Mouse (Mus musculus) stomach, postnatal 0 days (tissue): ENCODE measurements around the gene Spag16. TPM values are rescaled to one million over a fixed set of nuclear protein-coding genes. Genes with fewer than 3 reads are reported as not detected.

Experiments
- ATAC-seq: fragments of 200-750 bp; cut with Nextera tagmentation; 2 replicates; pipeline ENCODE4 v1.8.0; 2017; ENCODE audit not compliant: low FRiP score, low TSS enrichment
- DNase-seq: peaks from one replicate; pipeline ENCODE4 v3.0.0-alpha.2; 2016; ENCODE audit warnings: low spot score
- H3K27ac ChIP-seq: fragments of 300-500 bp; sonication (generic); replicated peaks from 2 replicates; pipeline ENCODE4 v1.5.1; 2014; ENCODE audit warnings: mild to moderate bottlenecking, control low read depth
- H3K27me3 ChIP-seq: fragments of 300-500 bp; sonication (generic); 2 replicates; pipeline ENCODE4 v1.6.1; 2014; ENCODE audit warnings: low read length; ENCODE audit not compliant: control insufficient read depth, insufficient read depth
- H3K36me3 ChIP-seq: fragments of 300-500 bp; sonication (generic); 2 replicates; pipeline ENCODE4 v1.6.1; 2014; ENCODE audit warnings: low read length, mixed read lengths; ENCODE audit not compliant: control insufficient read depth, insufficient read depth
- H3K4me1 ChIP-seq: fragments of 300-500 bp; sonication (generic); replicated peaks from 2 replicates; pipeline ENCODE4 v1.6.1; 2014; ENCODE audit warnings: antibody characterized with exemption; ENCODE audit not compliant: control insufficient read depth, insufficient read depth
- H3K4me2 ChIP-seq: fragments of 300-500 bp; sonication (generic); replicated peaks from 2 replicates; pipeline ENCODE4 v1.6.1; 2014; ENCODE audit warnings: low read depth, mild to moderate bottlenecking, control low read depth, moderate library complexity
- H3K4me3 ChIP-seq: fragments of 300-500 bp; sonication (generic); 2 replicates; pipeline ENCODE4 v1.5.1; 2014; ENCODE audit warnings: low read depth, low read length, control low read depth
- H3K9ac ChIP-seq: fragments of 300-500 bp; sonication (generic); 2 replicates; pipeline ENCODE4 v1.6.1; 2014; ENCODE audit warnings: mild to moderate bottlenecking, low read length, control low read depth, mixed read lengths
- H3K9me3 ChIP-seq: fragments of 300-500 bp; sonication (generic); 2 replicates; pipeline ENCODE4 v1.6.1; 2016; ENCODE audit warnings: low read length; ENCODE audit not compliant: control insufficient read depth
- CTCF ChIP-seq: IDR thresholded peaks from 2 replicates; pipeline ENCODE4 v1.5.1; 2016; ENCODE audit warnings: antibody characterized with exemption, low read depth, mild to moderate bottlenecking, moderate library complexity
- EP300 ChIP-seq: optimal IDR thresholded peaks from 2 replicates; pipeline ENCODE3; 2016; ENCODE audit warnings: antibody characterized with exemption
- WGBS: fragments of 180-500 bp; shearing (Covaris S2); extraction: QIAGEN DNeasy Blood & Tissue Kit; methylation state at CpG from one replicate; pipeline ENCODE4 v1.1.7; 2014; 5-methylcytosine and 5-hydroxymethylcytosine counted together
- polyA plus RNA-seq: library from polyadenylated mRNA; unstranded; fragments of >200 nt; fragmentation: Nextera tagmentation; extraction: Ambion mirVana; gene quantifications from 2 replicates; pipeline ENCODE4 v1.2.1, GENCODE M21; 2015

The Spag16 gene
- polyA plus RNA-seq, 1 experiment from 2014 or later: 0.06 TPM

GRCm38 (mm10) chr1:70128035-70128434 lies 301.3 kb downstream of the Spag16 start:
- WGBS: 44% methylated on average over 2 of the region's 2 CpGs
- Histone ChIP-seq H3K4me1 (no peaks in the 10 kb centered on the region), H3K27me3 (no peaks in the 10 kb centered on the region), H3K4me3 (no peak overlapping the region), H3K27ac (no peak overlapping the region), H3K9me3 (no peaks in the 10 kb centered on the region), H3K36me3 (no peaks in the 10 kb centered on the region), H3K4me2 (no peak overlapping the region), H3K9ac (no peak overlapping the region)
- TF ChIP-seq CTCF: peak; percentile 70
- TF ChIP-seq EP300: no peak
- DNase-seq (peak; percentile 26), ATAC-seq (no peak)

DNA sequence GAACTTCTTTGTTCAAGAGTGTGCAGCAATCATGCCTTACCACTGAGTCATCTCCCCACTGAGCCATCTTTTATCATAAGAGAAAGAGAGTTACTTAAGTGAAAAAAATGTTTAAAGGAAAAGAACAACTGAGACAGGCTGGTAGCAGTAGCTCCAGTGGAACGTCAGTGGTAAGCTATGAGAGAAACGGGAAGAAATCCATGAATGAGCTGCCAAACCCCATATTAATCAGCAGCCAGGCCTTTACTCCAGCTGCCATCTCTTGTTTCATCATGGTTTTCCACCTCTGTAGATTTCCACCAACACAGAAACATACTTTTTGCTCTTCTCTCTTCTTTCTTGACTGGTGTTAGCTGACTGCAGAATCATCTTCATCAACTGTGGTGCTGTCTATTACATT lies 308.8 kb downstream of the Spag16 start:
- ATAC-seq: no peak
- no peak for DNase-seq
- TF ChIP-seq EP300 (no peak), CTCF (no peak)

DNA sequence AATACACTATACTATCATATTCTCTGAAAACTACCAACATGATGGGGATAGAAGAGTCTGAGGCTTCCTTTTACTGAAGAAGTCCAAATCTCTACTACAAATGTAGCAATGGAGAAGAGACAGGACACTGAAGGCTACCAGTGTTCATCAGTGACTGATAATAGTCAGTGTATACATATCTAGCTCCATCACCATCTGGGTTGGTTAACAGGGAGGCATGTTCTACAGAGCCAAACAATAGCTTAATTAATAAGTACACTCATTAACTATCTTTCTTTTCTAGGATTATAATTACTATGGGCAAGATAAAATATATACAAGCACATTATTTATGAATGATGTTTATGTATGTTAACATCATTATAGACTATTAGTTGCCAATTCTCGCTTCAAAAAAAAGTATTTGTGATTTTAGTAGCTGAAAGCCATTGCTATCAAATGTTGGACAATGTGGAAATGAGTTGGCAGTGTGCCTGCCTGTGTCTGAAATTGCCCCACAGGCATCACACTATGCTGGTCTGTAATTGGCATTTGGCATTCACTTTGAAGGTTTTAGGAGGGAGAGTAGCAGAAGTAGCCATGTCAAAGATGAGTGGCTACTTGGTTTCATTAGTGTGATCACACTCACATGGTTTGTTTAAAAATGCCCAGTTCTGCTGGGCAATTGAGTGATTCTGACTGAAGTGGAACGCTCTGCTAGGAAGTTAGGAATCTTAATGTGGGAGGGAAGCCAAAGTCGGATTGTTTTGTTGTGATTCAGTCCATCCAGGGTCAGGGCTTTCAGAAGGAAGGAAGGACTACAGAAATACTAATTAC lies 338.8 kb downstream of the Spag16 start:
- Histone ChIP-seq H3K4me1 (no peaks in the 10 kb centered on the region), H3K4me3 (no peak overlapping the region), H3K36me3 (no peaks in the 10 kb centered on the region), H3K27ac (no peak overlapping the region), H3K27me3 (no peaks in the 10 kb centered on the region), H3K9ac (no peak overlapping the region), H3K4me2 (no peak overlapping the region), H3K9me3 (no peaks in the 10 kb centered on the region)
- TF ChIP-seq CTCF (no peak), EP300 (no peak)
- 50% methylated on average over 3 of the region's 3 CpGs for WGBS
- no peak for DNase-seq
- no peak for ATAC-seq

More for the DNA sequence above, 308.8 kb downstream of the Spag16 start:
- 46% methylated on average over 2 of the region's 2 CpGs for WGBS
- H3K9ac ChIP-seq: no peak overlapping the region
- H3K4me2 ChIP-seq: no peak overlapping the region
- H3K27me3 ChIP-seq: no peaks in the 10 kb centered on the region
- no peaks in the 10 kb centered on the region for H3K4me1 ChIP-seq
- H3K9me3 ChIP-seq: no peaks in the 10 kb centered on the region
- H3K36me3 ChIP-seq: no peaks in the 10 kb centered on the region
- H3K27ac ChIP-seq: no peak overlapping the region
- H3K4me3 ChIP-seq: no peak overlapping the region

DNA sequence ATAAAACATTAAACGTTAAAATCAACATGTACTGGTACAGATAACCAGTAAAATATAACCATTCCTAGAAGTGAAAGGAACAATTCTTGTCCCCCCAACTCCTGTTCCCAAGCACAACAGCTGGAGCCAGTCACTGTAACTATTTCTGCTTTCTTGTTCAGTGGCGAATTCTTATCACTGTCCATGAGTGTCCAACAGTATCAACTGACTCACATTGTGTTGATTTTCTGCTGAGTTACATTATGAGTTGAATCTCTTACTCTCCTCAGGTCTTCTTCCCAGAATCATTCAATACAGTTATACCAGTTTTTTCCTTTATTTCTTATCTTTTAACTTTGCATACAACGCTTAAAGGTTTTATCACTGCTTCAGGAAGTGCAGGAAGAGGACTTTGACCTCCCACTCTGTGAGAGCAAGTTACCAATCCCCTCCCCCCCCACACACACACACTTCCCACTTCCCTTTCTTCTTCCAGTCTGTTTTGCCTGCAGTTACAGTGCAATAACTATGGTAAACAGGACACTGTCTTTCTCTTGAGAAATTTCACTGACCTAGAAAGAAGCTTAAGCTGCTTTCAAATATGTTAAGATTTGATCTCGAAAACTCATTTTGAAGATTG lies 353.5 kb downstream of the Spag16 start:
- DNase-seq (no peak), ATAC-seq (no peak)
- Histone ChIP-seq H3K9ac (no peak overlapping the region), H3K4me2 (no peak overlapping the region), H3K4me3 (no peak overlapping the region), H3K27ac (no peak overlapping the region), H3K36me3 (no peaks in the 10 kb centered on the region), H3K9me3 (no peaks in the 10 kb centered on the region), H3K27me3 (no peaks in the 10 kb centered on the region), H3K4me1 (no peaks in the 10 kb centered on the region)
- no peak for TF ChIP-seq EP300
- TF ChIP-seq CTCF: no peak
- WGBS: 48% methylated on average over 4 of the region's 4 CpGs

- TF ChIP-seq EP300: no peak
- no peak for TF ChIP-seq CTCF
- Histone ChIP-seq H3K27me3 (no peaks in the 10 kb centered on the region), H3K27ac (no peak overlapping the region), H3K9ac (no peak overlapping the region), H3K36me3 (no peaks in the 10 kb centered on the region), H3K4me2 (no peak overlapping the region), H3K4me3 (no peak overlapping the region), H3K9me3 (no peaks in the 10 kb centered on the region), H3K4me1 (no peaks in the 10 kb centered on the region)
- ATAC-seq: no peak
- DNase-seq: no peak
- WGBS: 75% methylated on average over 9 of the region's 9 CpGs
These were observed 438.0 kb downstream of the Spag16 start for GRCm38 (mm10) chr1:70264815-70265214.

GRCm38 (mm10) chr1:70265920-70266505 lies 439.2 kb downstream of the Spag16 start:
- Histone ChIP-seq H3K9me3 (no peaks in the 10 kb centered on the region), H3K27me3 (no peaks in the 10 kb centered on the region), H3K9ac (no peak overlapping the region), H3K4me2 (no peak overlapping the region), H3K4me3 (no peak overlapping the region), H3K4me1 (no peaks in the 10 kb centered on the region), H3K36me3 (no peaks in the 10 kb centered on the region), H3K27ac (no peak overlapping the region)
- ATAC-seq (no peak), DNase-seq (no peak)
- WGBS: 88% methylated on average over 5 of the region's 5 CpGs
- TF ChIP-seq CTCF (no peak), EP300 (no peak)
